Mouse (Mus musculus): ENCODE measurements at regions not wholly inside any gene's neighbourhood (a gene's known extent, or its start where the extent isn't known, plus 50 kb on each side); places are given as distances from the start of the nearest gene placed in this dataset.

DNA sequence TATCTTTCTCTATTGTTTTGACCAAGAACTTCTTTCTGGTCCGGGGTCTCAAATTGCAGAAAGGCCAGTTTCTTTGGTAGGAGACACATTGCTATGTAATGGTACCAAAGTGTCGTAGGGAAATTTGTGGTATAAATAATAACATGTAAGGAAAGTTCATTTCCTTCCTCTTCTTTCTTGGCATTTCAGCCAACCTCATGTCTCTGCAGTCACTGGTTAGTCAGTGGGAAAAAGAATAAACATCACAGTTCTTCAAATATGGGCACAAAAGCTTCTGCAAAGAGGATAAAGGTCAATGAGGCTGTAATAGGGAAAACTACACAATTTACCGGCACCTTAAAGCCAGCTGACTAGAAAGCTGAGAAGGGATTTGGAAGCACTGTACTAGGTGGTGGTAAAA lies 68.5 kb upstream of the Rgs1 start:
- DNase-seq (ENCODE audit: extremely low read depth, low read depth) = no peak

DNA sequence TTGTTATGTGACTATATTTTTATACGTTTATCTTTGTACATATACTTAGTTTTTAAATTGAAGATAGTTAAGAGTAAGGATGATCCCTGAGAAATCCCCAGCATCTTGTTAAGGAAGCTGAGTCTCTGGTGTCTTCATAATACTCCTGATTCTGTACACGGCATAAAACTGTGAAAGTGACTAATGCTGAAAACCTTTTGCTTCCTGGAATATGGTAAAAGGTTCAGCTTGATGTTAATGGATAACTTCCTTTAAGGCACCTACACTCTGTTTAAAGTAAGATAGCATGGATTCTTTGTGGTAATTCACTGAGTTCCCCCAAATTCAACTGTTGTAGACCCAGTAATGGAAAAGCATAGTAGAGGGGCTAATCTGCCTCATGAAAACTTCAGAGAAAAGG lies 67.2 kb upstream of the Rgs1 start:
- DNase-seq (ENCODE audit: extremely low read depth, low read depth) = no peak

DNA sequence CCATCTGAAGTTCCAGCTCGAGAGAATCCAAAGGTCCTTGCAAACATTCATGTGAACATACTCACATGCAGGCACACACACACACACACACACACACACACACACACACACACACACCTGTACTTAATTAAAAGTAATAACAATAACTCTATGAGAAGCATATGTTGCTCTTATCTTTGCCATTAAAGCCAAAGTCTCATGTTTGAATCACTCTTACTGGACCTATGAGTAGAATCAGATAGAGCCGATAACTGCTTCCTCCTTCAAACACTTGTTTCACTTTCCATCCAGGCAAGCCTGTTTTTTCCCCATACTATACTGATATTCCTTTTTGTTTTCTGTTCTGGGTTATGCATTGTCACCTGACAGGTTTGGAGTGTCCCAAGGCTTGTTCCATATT lies 65.3 kb upstream of the Rgs1 start:
- DNase-seq (ENCODE audit: extremely low read depth, low read depth) = no peak

DNA sequence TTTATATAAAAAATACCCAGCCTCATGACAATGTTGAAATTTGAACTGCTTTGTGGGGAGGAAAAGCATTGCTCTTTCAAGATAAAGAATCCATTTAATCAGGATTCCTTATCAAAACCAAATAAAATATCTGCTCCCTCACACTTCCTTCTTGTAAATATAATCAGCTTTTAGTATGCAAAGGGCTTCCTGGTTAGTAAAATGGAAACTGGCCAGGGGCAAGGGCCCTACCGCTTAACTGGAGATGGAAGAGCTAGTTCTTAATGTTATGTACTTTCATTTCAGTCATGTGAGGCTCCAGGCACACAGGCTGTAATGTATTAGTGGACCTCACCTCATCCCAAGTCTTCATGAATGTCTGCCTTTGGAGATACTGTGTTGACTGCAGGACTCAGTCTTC lies 64.3 kb upstream of the Rgs1 start:
- no peak for DNase-seq (ENCODE audit: extremely low read depth, low read depth)

DNA sequence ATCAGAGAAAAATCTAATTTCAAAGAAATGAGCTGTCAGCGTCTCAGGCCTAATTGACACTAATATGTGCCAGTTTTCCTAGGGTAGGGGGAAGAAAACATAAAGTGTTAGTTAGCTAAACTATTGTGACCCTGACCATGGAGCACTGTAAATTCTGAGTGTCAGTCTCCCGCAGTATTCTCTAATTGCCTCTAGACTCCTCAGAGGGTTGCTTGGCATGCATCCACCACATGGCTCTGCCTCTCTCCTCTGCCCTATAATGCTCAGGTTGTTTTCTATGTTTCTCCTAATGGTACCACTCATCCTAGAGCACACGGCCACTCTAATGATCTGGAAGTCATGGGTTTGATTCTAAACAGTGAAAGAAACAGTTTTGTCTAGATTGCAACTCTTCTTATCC lies 60.9 kb upstream of the Rgs1 start:
- no peak for DNase-seq (ENCODE audit: extremely low read depth, low read depth)

DNA sequence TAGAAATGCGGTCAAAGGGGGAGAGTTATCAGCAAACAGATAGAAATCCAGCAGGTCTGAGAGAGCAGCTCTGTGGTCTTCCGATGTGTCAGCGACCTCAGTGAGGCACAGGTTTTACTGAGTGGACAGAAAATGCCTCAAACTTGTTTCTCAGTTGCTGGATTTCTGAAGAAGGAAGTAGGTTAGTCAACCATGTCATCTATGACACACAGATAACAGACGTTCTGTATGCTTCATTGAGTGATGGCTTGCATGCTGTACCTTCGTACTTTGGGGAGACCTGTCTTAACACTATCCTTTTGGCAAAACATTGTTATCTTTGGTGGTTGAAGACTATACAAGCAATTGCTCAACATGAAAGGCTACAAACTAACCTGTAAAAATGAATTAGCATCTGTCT lies 59.3 kb upstream of the Rgs1 start:
- no peak for DNase-seq (ENCODE audit: extremely low read depth, low read depth)

DNA sequence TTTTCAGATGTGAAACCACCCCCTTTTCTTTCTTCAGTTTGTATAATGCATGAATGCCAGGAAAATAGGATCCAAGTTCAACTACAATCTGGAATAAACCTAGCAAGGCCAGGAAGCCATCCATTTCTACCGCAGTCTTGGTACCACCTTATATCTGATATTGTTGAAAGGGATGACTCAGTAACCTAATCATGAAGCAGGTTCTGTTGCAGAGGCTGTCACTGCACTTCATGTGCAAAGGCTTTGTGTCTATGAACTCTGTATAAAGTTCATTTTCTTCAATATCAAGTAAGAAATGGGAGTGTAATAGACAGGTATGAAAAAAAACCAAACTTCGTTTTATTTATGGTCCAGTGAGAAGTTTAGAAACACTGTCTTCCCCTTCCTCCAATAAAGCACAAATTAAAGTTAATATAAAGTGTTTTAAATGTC lies 58.8 kb upstream of the Rgs1 start:
- DNase-seq (ENCODE audit: extremely low read depth, low read depth) = no peak

DNA sequence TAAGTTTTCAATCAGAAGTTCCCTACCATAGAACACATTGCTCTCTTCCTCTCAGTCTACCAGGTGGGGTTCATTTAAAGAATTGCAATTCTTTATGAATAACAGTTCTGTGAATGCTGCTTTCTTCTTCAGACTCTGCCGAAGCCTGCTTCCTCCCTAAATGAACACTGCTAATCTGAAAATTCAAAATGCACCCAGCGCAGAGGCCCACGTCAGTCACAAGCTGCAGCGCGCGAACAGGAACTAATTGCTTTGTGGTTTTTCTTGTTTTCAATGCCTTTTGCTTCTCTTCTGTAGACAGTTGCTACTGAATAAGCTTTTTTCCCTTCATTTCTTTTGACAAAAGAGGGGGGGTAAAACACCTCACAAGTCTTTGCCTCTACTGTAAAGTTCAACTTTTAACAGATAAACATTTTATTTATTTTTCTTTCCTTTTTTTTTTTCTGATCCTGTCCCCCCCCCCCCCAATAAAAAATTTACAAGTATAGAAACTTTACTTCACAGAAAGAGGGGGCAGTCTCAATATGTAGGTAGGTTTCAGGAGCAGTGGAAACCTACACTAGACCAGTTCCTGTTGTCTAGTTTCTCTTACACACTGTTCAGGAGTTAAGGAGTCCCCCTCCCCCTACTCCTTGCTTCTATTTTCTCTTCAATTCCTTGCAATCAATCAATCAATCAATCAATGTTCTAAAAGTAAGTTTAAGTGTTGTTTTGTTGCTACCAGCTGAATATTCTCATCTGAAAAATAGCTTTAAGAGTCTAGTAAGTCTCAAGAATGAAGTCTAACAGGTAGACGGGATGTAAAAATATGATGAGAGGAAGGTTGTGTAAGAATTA lies 58.2 kb upstream of the Rgs1 start:
- no peak for DNase-seq (ENCODE audit: extremely low read depth, low read depth)

DNA sequence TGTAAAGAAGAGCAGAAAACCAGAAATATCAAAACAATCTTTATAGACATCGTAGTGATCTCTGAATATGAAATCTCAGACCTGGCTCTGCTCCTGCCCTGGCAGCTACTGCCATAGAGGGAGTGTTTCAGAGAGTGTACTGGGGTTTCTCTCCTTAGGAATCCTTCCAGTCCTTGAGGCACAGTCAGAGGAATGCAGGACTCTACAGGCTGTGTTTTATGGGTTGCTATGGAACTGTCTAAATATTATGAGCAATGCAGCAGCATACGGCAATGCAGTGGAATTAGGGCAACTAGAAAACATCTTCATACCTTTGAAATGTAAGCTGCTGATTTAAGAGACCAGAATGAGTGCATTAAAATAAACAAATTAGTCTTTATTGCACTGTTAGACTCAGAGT lies 57.2 kb upstream of the Rgs1 start:
- no peak for DNase-seq (ENCODE audit: extremely low read depth, low read depth)

DNA sequence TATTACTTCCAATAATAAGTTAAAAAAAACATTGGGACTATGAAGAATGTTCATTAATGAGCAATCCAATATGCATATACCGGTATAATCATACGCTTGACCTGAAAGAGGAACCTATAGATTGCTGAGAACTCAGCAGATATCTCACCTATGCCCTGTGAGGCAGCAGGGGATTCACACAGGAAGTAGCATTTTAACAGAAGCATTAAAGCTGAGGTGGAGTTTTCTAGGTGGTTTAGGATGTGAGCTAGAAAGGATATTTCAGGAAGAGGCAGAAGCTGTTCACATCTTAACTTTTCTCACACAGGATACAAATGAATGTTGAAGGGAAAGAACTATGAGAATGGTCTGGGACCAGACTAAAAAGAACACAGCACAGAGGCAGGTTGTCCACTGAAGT lies 51.6 kb upstream of the Rgs1 start:
- no peak for DNase-seq (ENCODE audit: extremely low read depth, low read depth)
